Mouse (Mus musculus): Measurements from ENCODE around the gene Pet100.

GRCm38 (mm10) chr8:3600401-3600800, 20.9 kb upstream of the Pet100 start:
- TF ChIP-seq CTCF (IDR thresholded peaks at IDR 0.05; ENCODE audit: insufficient read depth, low read depth, low read length) (no peak), POLR2A (IDR thresholded peaks at IDR 0.05; ENCODE audit: insufficient read depth, low read depth, low read length) (no peak)
